Mouse (Mus musculus): ENCODE results near the gene Stpg4. TPM values are rescaled to one million over a fixed set of nuclear protein-coding genes. Genes with fewer than 3 reads are reported as not detected.

Gene Stpg4
- polyA plus RNA-seq, 1 experiment = 0.21 TPM

- Histone ChIP-seq H3K27ac (ENCODE audit: insufficient read depth, low read length) (no peak overlapping the region), H3K36me3 (ENCODE audit: control insufficient read depth, insufficient read depth, low read length) (peaks cover 8% of the 10 kb centered on the region), H3K27me3 (ENCODE audit: control insufficient read depth, insufficient read depth, low read length) (no peaks in the 10 kb centered on the region), H3K4me3 (ENCODE audit: extremely low read depth, insufficient read depth, insufficient read length) (no peak overlapping the region), H3K4me1 (ENCODE audit: control insufficient read depth, insufficient read depth, insufficient read length) (peaks cover 27% of the 10 kb centered on the region)
- 94% methylated on average over 6 of the region's 6 CpGs for WGBS
- TF ChIP-seq CTCF (IDR thresholded peaks at IDR 0.05; ENCODE audit: extremely low read depth, insufficient read depth, insufficient read length, insufficient replicate concordance) (no peak), POLR2A (IDR thresholded peaks at IDR 0.05; ENCODE audit: low read depth, low read length) (no peak)
- no peak for DNase-seq (ENCODE audit: low read depth in 1 of 2, low spot score in 2 of 2)
Observed at GRCm38 (mm10) chr17:87376831-87377471, 50.6 kb downstream of the Stpg4 start.

GRCm38 (mm10) chr17:87375941-87376511 is 51.5 kb downstream of the Stpg4 start:
- no peak for TF ChIP-seq CTCF (IDR thresholded peaks at IDR 0.05; ENCODE audit: extremely low read depth, insufficient read depth, insufficient read length, insufficient replicate concordance)
- TF ChIP-seq POLR2A (IDR thresholded peaks at IDR 0.05; ENCODE audit: low read depth, low read length) = no peak
- WGBS = 36% methylated on average over 10 of the region's 10 CpGs
- Histone ChIP-seq H3K27me3 (ENCODE audit: control insufficient read depth, insufficient read depth, low read length) (no peaks in the 10 kb centered on the region), H3K4me3 (ENCODE audit: extremely low read depth, insufficient read depth, insufficient read length) (no peak overlapping the region), H3K4me1 (ENCODE audit: control insufficient read depth, insufficient read depth, insufficient read length) (peaks cover 27% of the 10 kb centered on the region), H3K36me3 (ENCODE audit: control insufficient read depth, insufficient read depth, low read length) (peaks cover 12% of the 10 kb centered on the region), H3K27ac (ENCODE audit: insufficient read depth, low read length) (peak overlapping the region; percentile 20; the same call in 1 of the 2 replicates)
- peak in 1 of 2 experiments; percentile 34 for DNase-seq (ENCODE audit: low read depth in 1 of 2, low spot score in 2 of 2)

GRCm38 (mm10) chr17:87373327-87373726 is 54.2 kb downstream of the Stpg4 start:
- Histone ChIP-seq H3K4me3 (ENCODE audit: extremely low read depth, insufficient read depth, insufficient read length) (no peak overlapping the region), H3K36me3 (ENCODE audit: control insufficient read depth, insufficient read depth, low read length) (peaks cover 13% of the 10 kb centered on the region), H3K4me1 (ENCODE audit: control insufficient read depth, insufficient read depth, insufficient read length) (peaks cover 15% of the 10 kb centered on the region; the same call in 1 of the 2 replicates), H3K27ac (ENCODE audit: insufficient read depth, low read length) (no peak overlapping the region), H3K27me3 (ENCODE audit: control insufficient read depth, insufficient read depth, low read length) (no peaks in the 10 kb centered on the region)
- WGBS = 92% methylated on average over 9 of the region's 9 CpGs
- TF ChIP-seq CTCF (IDR thresholded peaks at IDR 0.05; ENCODE audit: extremely low read depth, insufficient read depth, insufficient read length, insufficient replicate concordance) = no peak
- no peak for TF ChIP-seq POLR2A (IDR thresholded peaks at IDR 0.05; ENCODE audit: low read depth, low read length)
- DNase-seq (ENCODE audit: low read depth in 1 of 2, low spot score in 2 of 2) = no peak

GRCm38 (mm10) chr17:87372189-87372588 is 55.4 kb downstream of the Stpg4 start:
- DNase-seq (ENCODE audit: low read depth in 1 of 2, low spot score in 2 of 2) = no peak
- WGBS = 93% methylated on average over 7 of the region's 7 CpGs
- no peak overlapping the region for H3K27ac ChIP-seq (ENCODE audit: insufficient read depth, low read length)
- peaks cover 13% of the 10 kb centered on the region; the same call in 1 of the 2 replicates for H3K4me1 ChIP-seq (ENCODE audit: control insufficient read depth, insufficient read depth, insufficient read length)
- TF ChIP-seq POLR2A (IDR thresholded peaks at IDR 0.05; ENCODE audit: low read depth, low read length) (no peak), CTCF (IDR thresholded peaks at IDR 0.05; ENCODE audit: extremely low read depth, insufficient read depth, insufficient read length, insufficient replicate concordance) (no peak)
- H3K27me3 ChIP-seq (ENCODE audit: control insufficient read depth, insufficient read depth, low read length) = no peaks in the 10 kb centered on the region
- peaks cover 15% of the 10 kb centered on the region for H3K36me3 ChIP-seq (ENCODE audit: control insufficient read depth, insufficient read depth, low read length)
- H3K4me3 ChIP-seq (ENCODE audit: extremely low read depth, insufficient read depth, insufficient read length) = no peak overlapping the region

- Histone ChIP-seq H3K27me3 (ENCODE audit: control insufficient read depth, insufficient read depth, low read length) (no peaks in the 10 kb centered on the region), H3K4me3 (ENCODE audit: extremely low read depth, insufficient read depth, insufficient read length) (no peak overlapping the region), H3K36me3 (ENCODE audit: control insufficient read depth, insufficient read depth, low read length) (peaks cover 29% of the 10 kb centered on the region), H3K27ac (ENCODE audit: insufficient read depth, low read length) (no peak overlapping the region), H3K4me1 (ENCODE audit: control insufficient read depth, insufficient read depth, insufficient read length) (no peaks in the 10 kb centered on the region)
- WGBS = 92% methylated on average over 18 of the region's 18 CpGs
- no peak for DNase-seq (ENCODE audit: low read depth in 1 of 2, low spot score in 2 of 2)
- TF ChIP-seq CTCF (IDR thresholded peaks at IDR 0.05; ENCODE audit: extremely low read depth, insufficient read depth, insufficient read length, insufficient replicate concordance) (no peak), POLR2A (IDR thresholded peaks at IDR 0.05; ENCODE audit: low read depth, low read length) (no peak)
Observed at GRCm38 (mm10) chr17:87369270-87369759, 58.2 kb downstream of the Stpg4 start.

- TF ChIP-seq CTCF (IDR thresholded peaks at IDR 0.05; ENCODE audit: extremely low read depth, insufficient read depth, insufficient read length, insufficient replicate concordance) (no peak), POLR2A (IDR thresholded peaks at IDR 0.05; ENCODE audit: low read depth, low read length) (no peak)
- Histone ChIP-seq H3K36me3 (ENCODE audit: control insufficient read depth, insufficient read depth, low read length) (peaks cover 32% of the 10 kb centered on the region), H3K27me3 (ENCODE audit: control insufficient read depth, insufficient read depth, low read length) (no peaks in the 10 kb centered on the region), H3K4me1 (ENCODE audit: control insufficient read depth, insufficient read depth, insufficient read length) (no peaks in the 10 kb centered on the region), H3K4me3 (ENCODE audit: extremely low read depth, insufficient read depth, insufficient read length) (no peak overlapping the region), H3K27ac (ENCODE audit: insufficient read depth, low read length) (no peak overlapping the region)
- 90% methylated on average over 10 of the region's 10 CpGs for WGBS
- no peak for DNase-seq (ENCODE audit: low read depth in 1 of 2, low spot score in 2 of 2)
Observed at GRCm38 (mm10) chr17:87368481-87368880, 59.1 kb downstream of the Stpg4 start.

GRCm38 (mm10) chr17:87367640-87368039 is 59.9 kb downstream of the Stpg4 start:
- H3K36me3 ChIP-seq (ENCODE audit: control insufficient read depth, insufficient read depth, low read length) = peaks cover 40% of the 10 kb centered on the region

More at GRCm38 (mm10) chr17:87367640-87368039, 59.9 kb downstream of the Stpg4 start:
- no peaks in the 10 kb centered on the region for H3K4me1 ChIP-seq (ENCODE audit: control insufficient read depth, insufficient read depth, insufficient read length)
- TF ChIP-seq CTCF (IDR thresholded peaks at IDR 0.05; ENCODE audit: extremely low read depth, insufficient read depth, insufficient read length, insufficient replicate concordance) (no peak), POLR2A (IDR thresholded peaks at IDR 0.05; ENCODE audit: low read depth, low read length) (no peak)
- no peak for DNase-seq (ENCODE audit: low read depth in 1 of 2, low spot score in 2 of 2)
- WGBS = 89% methylated on average over 3 of the region's 3 CpGs
- no peak overlapping the region for H3K4me3 ChIP-seq (ENCODE audit: extremely low read depth, insufficient read depth, insufficient read length)
- H3K27ac ChIP-seq (ENCODE audit: insufficient read depth, low read length) = no peak overlapping the region
- H3K27me3 ChIP-seq (ENCODE audit: control insufficient read depth, insufficient read depth, low read length) = no peaks in the 10 kb centered on the region

Data from spleen, adult 2 months (tissue).